Mouse (Mus musculus) ovary, postnatal 14 days (tissue): ENCODE results near the gene Naa25.
A peak's percentile ranks its signal among the peaks of the same experiment; 100 is the strongest.
"Not testable (repeated sequence)": the region's sequence is repeated elsewhere in the genome, so short reads cannot be mapped to it uniquely, and the experiment has no call there.

Experiments used
- DNase-seq: peaks from one replicate; pipeline ENCODE4 v3.0.0; 2022; ENCODE audit warnings: low spot score

Naa25 gene

GRCm38 (mm10) chr5:121397187-121398145, at the start of gene Naa25:
Gene Naa25 (plus strand): TSS chr5:121397936.
- peak; percentile 94 for DNase-seq

- no peak for DNase-seq
These were observed 38.5 kb upstream of the Naa25 start for GRCm38 (mm10) chr5:121359229-121359628.

GRCm38 (mm10) chr5:121361696-121362095, 36.0 kb upstream of the Naa25 start:
- no peak for DNase-seq

- DNase-seq, result no peak
These were observed 34.3 kb upstream of the Naa25 start for GRCm38 (mm10) chr5:121363441-121363840.

GRCm38 (mm10) chr5:121366449-121367225, 31.1 kb upstream of the Naa25 start:
- no peak for DNase-seq

GRCm38 (mm10) chr5:121367255-121367654, 30.5 kb upstream of the Naa25 start:
- no peak for DNase-seq

GRCm38 (mm10) chr5:121371712-121372111, 26.0 kb upstream of the Naa25 start:
- no peak for DNase-seq

- DNase-seq, result no peak
These were observed 22.9 kb upstream of the Naa25 start for GRCm38 (mm10) chr5:121374790-121375189.

- not testable (repeated sequence) for DNase-seq
These were observed 20.8 kb upstream of the Naa25 start for GRCm38 (mm10) chr5:121376972-121377371.

GRCm38 (mm10) chr5:121378678-121379256, 19.0 kb upstream of the Naa25 start:
- no peak for DNase-seq

GRCm38 (mm10) chr5:121380692-121381091, 17.0 kb upstream of the Naa25 start:
- DNase-seq, result no peak

- no peak for DNase-seq
These were observed 13.6 kb upstream of the Naa25 start for GRCm38 (mm10) chr5:121383857-121384756.

GRCm38 (mm10) chr5:121384757-121385460, 12.8 kb upstream of the Naa25 start:
- DNase-seq, result no peak

GRCm38 (mm10) chr5:121385461-121386119, 12.1 kb upstream of the Naa25 start, which contains the start of gene Trafd1:
Gene Trafd1 (minus strand): TSS chr5:121385632.
- peak; percentile 88 for DNase-seq

- DNase-seq, result no peak
These were observed 11.4 kb upstream of the Naa25 start for GRCm38 (mm10) chr5:121386120-121386909.

GRCm38 (mm10) chr5:121387126-121387525, 10.6 kb upstream of the Naa25 start:
- DNase-seq, result no peak

- no peak for DNase-seq
These were observed 8.6 kb upstream of the Naa25 start for GRCm38 (mm10) chr5:121389106-121389505.

- no peak for DNase-seq
These were observed 8.0 kb upstream of the Naa25 start for GRCm38 (mm10) chr5:121389691-121390090.

GRCm38 (mm10) chr5:121392667-121393380, 4.9 kb upstream of the Naa25 start:
- DNase-seq, result peak; percentile 46
